Mouse (Mus musculus) embryonic fibroblast, embryonic 13.5 days (primary cell): ENCODE measurements at regions not wholly inside any gene's neighbourhood (a gene's known extent, or its start where the extent isn't known, plus 50 kb on each side); places are given as distances from the start of the nearest gene placed in this dataset.

ENCODE experiments used
- CTCF ChIP-seq: IDR thresholded peaks from 2 replicates; pipeline ENCODE4 v1.5.1; 2011; ENCODE audit warnings: mild to moderate bottlenecking, control low read depth, low read length, moderate library complexity, borderline replicate concordance; ENCODE audit not compliant: insufficient read depth
- POLR2A ChIP-seq: IDR thresholded peaks from 2 replicates; pipeline ENCODE4 v1.6.1; 2011; ENCODE audit warnings: low read depth, mild to moderate bottlenecking, control low read depth, low read length, moderate library complexity

- no peak for TF ChIP-seq POLR2A
- TF ChIP-seq CTCF: no peak
Measured at GRCm38 (mm10) chr12:118754076-118754475, 92.1 kb upstream of the Sp8 start.
